Mouse (Mus musculus): ENCODE measurements at regions not wholly inside any gene's neighbourhood (a gene's known extent, or its start where the extent isn't known, plus 50 kb on each side); places are given as distances from the start of the nearest gene placed in this dataset.

DNA sequence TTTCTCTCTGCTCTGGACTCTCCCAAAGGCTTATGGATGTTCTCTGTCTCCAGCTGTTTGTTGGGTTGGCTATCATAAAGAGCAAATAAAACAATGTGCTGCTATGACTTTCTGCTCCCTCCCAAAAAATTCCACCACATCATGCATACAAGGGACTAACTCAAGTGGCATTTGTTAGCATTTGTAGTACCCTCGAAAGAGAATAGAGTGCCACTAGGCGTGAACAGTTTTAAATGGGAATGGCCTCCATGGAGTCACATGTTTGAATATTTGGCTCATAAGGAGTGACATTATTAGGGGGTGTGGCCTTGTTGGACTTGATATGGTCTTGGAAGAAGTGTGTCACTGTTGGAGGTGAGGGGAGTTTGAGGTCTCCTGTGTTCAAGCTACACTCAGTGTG, 86.5 kb upstream of the Serbp1 start:
- DNase-seq = no peak

DNA sequence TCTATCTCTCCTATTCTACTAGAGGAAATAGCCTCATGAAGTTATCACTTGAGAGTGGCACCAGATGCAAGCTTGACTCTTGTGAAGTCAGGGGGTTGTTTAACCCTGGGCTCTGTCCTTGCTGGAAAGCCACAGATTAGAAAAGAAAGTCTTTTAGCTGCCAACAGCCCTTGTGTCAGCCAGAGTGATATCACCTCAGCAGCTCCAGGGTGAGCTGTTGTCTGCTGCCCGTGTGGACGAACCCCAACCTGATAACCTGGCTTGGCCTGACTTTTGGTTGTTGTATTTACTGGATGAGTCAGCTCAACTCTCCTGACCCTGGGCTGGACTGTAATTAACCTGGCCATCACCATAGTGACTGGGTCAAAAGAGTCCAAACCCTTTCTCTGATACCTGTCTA, 88.6 kb upstream of the Serbp1 start:
- no peak for DNase-seq

GRCm38 (mm10) chr6:67146708-67147107, 91.3 kb upstream of the Serbp1 start:
- no peak for DNase-seq

- DNase-seq = no peak
Measured at GRCm38 (mm10) chr6:67145969-67146368, 92.0 kb upstream of the Serbp1 start.

GRCm38 (mm10) chr6:67144946-67145716, 92.8 kb upstream of the Serbp1 start:
- no peak for DNase-seq

GRCm38 (mm10) chr6:67142179-67142578, 95.8 kb upstream of the Serbp1 start:
- peak; percentile 72 for DNase-seq

- no peak for DNase-seq
Measured at GRCm38 (mm10) chr6:67140645-67141250, 97.2 kb upstream of the Serbp1 start.

DNA sequence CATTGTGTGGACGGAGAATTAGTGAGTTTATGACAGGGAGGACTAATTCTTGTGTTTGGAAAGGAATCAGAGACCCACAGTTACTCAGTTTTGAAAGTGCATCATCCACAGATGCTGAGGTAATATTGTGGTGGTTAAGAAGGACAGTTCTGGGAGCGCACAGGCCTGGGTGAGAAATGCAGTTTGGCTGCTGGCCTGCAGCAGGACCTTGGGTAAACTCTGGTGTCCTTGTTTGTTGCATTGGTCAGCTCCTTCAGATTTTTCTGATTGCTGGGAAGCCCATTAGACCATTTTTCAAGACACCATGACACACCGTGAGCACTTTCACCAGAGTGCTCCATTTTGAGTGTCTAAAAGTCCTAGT, 99.0 kb upstream of the Serbp1 start:
- DNase-seq = peak; percentile 46

- DNase-seq = peak; percentile 27
Measured at GRCm38 (mm10) chr6:67138302-67139011, 99.5 kb upstream of the Serbp1 start.

GRCm38 (mm10) chr6:67137482-67137881, 100.2 kb upstream of the Gadd45a start:
- no peak for DNase-seq

DNA sequence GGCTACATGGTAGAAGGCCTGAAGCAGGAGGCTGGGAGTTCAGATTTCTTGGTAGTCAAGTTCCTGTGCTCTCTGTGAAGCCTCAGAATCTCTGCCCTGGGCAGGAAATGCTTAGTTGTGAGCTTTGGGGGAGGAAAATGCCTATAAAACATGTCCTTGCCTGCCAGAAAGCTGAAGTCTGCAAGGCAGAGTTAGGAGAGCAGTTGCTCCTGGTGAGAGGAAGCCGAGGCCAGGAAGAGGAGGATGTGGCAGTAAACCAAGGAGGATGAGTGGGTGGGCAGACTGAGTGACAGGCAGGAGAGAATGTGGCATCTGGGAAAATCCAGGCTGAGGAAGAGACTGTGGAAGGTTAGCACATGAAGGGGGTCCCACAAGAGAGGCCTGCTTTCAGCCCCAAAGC, 97.7 kb upstream of the Gadd45a start:
- no peak for DNase-seq

- DNase-seq = no peak
Measured at GRCm38 (mm10) chr6:67130540-67131301, 93.5 kb upstream of the Gadd45a start.

DNA sequence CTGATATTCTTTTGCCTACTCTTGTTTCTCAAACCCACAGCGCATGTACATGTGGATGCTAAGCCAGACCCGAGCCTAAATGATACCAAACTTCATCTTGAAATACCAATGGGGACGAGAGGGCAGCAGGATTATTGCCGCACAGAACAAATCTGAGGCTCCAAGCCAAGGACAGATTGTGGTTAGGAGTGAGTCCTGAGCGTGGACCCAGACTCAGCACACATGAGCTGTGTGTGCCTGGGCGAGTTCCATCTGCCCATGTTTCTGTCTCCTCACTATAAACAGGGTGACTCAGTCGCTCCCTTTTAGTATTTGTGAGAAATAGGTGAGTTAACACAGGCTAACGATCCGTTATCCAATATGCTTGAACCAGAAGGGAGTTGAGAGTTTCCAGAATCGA, 92.4 kb upstream of the Gadd45a start:
- DNase-seq = no peak

- no peak for DNase-seq
Measured at GRCm38 (mm10) chr6:67128503-67129463, 91.5 kb upstream of the Gadd45a start.

DNA sequence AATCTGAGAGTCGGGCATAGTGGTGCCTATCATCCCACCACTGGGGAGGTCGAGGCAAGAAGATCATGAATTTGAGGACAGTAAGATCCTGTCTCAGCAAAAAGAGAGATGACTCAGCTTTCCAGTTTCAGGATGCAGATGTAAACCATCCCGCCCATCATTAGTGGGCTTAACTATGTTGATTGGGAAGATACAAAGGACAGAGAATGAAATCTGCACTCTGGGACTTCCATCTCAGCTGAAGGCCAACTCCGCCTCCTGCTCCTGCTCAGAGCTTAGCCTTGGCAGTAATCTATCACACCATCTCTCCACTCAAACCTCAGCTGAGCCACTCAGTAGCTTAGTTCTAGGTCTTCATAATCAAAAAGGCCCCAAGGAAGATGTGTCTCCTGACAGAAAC, 90.5 kb upstream of the Gadd45a start:
- DNase-seq = no peak

DNA sequence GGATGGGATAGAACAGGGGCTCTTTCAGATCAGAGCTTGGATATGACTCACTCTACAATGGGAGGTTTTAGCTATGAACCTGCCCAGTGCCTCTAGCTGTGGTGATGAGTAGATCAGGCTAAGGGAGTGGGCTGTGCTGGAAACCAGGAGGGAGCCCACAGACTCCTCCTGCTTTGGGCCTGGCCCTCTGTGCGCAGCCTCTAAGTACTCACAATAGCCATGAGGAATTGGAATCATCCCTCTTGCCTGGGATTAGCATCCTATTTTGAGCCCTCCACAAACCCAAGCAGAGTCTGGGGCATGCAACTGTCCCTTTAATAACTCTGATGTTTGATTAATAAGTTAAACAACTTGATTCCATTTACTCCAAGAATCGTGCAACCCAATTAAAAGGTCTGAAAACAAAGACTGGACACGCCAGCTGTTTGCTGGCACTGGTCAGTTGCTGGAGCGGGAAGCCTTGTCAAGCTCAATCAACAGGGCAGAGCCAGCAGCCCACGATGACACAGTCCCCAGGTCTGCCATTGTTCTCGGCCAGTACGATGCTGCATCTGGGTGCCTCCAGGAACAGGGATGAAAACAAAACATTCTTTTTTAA, 88.6 kb upstream of the Gadd45a start:
- no peak for DNase-seq

DNA sequence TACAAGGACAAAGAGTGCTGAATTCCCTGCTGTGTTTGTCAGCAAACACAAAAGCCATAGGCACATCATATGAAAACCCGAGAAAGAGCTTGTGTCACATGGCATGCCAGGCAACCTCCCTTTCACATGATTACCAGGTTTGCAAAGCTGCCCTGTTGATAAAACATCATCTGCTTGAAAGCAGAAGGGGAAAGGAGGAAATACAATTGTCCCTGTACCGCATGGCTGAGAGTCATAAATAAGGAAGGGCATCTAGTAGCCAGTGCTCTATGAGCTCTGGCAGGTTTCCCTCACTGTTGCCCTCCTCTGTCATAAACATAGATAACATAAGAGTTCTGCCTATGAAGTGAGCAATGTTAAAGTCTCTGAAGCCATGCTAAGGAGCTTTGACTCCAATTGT, 86.8 kb upstream of the Gadd45a start:
- DNase-seq = no peak

DNA sequence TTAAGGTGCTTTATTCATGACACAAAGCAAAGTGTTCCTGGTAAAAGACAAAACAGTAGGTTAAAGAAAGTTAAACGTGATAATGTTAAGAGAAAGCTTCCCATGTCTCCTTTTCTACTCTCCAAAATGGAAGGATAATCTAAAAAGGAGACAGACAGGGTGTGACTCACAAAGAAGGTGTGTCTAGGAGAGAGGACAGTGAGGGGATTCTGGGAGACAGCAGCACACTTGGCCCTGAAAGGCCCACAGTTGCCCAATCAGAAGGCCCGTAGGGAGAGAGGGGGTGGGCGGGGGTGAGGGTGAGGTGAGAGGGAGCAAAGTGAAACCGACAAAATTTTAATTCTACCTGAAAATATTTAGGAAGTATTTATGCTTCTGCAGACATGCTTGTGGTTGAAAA, 85.8 kb upstream of the Gadd45a start:
- no peak for DNase-seq

DNA sequence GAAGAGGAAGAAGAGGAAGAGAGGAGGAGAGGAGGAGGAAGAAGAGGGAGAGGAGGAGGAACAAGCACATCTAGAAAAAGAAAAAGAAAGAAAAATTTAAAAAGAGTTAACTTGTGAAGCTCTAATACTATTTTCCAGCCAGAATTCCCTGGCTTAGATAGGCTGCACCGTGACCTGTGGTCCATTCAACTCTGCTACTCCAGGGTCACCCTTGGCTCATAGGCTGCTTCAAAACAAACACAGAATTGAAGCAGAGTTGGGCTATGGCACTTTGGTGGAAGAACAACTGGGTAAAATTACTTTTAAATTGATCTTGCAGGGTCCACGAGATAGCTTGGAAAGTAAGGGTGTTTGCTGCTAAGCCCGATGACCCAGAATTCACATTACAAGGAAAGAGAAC, 79.0 kb upstream of the Gadd45a start:
- DNase-seq = no peak

DNA sequence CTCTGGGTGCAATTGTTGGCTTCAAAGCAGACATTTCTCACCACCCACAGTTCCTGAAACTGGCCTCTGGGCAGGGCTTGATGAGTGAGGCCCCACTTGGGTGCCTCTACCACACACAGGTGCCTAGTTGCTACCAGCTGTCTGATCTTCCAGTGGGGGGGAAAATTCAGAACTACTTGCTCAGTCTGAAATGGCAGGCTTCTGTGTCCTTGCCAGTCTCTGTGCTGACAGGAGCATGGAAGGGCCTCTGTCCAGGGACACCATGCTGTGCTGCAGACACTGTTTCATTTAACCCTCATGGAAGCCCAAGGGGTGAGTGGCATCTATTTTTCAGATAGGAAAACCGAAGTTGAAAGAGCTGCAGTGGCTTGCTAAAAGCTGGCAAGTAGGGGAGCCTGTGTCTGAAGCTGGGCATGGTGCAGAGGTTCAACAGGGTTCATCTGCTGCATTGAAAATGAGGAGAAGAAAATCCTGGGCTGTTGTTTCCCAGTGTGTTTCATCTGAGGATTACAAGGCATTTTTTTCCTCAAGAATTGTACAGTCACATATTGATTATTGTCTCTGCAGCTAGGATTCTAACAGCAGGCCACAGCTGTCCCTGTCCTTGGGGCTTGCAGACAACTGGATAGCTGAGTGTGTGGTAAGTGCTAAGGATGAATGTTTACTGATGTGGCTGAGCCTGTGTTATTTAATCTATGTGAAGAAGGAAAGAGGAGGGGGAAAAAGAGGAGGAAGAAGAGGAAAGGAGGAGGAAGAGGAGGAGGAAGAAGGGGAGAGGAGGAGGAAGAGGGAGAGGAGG, 78.4 kb upstream of the Gadd45a start:
- no peak for DNase-seq

Measured in adrenal gland, postnatal 25 days (tissue).